Mouse (Mus musculus) heart, postnatal 0 days (tissue): Measurements from ENCODE around the gene Zbtb38. TPM values are rescaled to one million over a fixed set of nuclear protein-coding genes. Genes with fewer than 3 reads are reported as not detected.

Experiments
- ATAC-seq: fragments of 200-750 bp; cut with Nextera tagmentation; 2 replicates; pipeline ENCODE4 v1.8.0; 2017; ENCODE audit warnings: low read depth, moderate number of reproducible peaks, moderate library complexity; ENCODE audit not compliant: insufficient read depth
- DNase-seq: peaks from one replicate; pipeline ENCODE4 v3.0.0-alpha.2; 2016; ENCODE audit warnings: low spot score
- H3K27ac ChIP-seq: fragments of 300-500 bp; sonication (generic); 2 replicates; pipeline ENCODE4 v1.5.1; 2014; ENCODE audit warnings: low read depth, mild to moderate bottlenecking
- H3K27me3 ChIP-seq: fragments of 300-500 bp; sonication (generic); 2 replicates; pipeline ENCODE4 v1.6.1; 2014; ENCODE audit warnings: low read length, mixed read lengths; ENCODE audit not compliant: control insufficient read depth, insufficient read depth
- H3K36me3 ChIP-seq: fragments of 300-500 bp; sonication (generic); replicated peaks from 2 replicates; pipeline ENCODE4 v1.6.1; 2014; ENCODE audit warnings: low read length, mixed read lengths; ENCODE audit not compliant: control insufficient read depth, insufficient read depth
- H3K4me1 ChIP-seq: fragments of 300-500 bp; sonication (generic); 2 replicates; pipeline ENCODE4 v1.6.1; 2014; ENCODE audit warnings: antibody characterized with exemption; ENCODE audit not compliant: control insufficient read depth, insufficient read depth
- H3K4me2 ChIP-seq: fragments of 300-500 bp; sonication (generic); 2 replicates; pipeline ENCODE4 v1.6.1; 2014; ENCODE audit warnings: low read depth, mild to moderate bottlenecking, low read length, moderate library complexity
- H3K4me3 ChIP-seq: fragments of 300-500 bp; sonication (generic); 2 replicates; pipeline ENCODE4 v1.5.1; 2014; ENCODE audit warnings: low read depth, low read length
- H3K9ac ChIP-seq: fragments of 300-500 bp; sonication (generic); replicated peaks from 2 replicates; pipeline ENCODE4 v1.6.1; 2014; ENCODE audit warnings: low read depth, low read length, mixed read lengths
- H3K9me3 ChIP-seq: fragments of 300-500 bp; sonication (generic); replicated peaks from 2 replicates; pipeline ENCODE4 v1.6.1; 2016; ENCODE audit warnings: low read length; ENCODE audit not compliant: control insufficient read depth
- CTCF ChIP-seq: IDR thresholded peaks from 2 replicates; pipeline ENCODE4 v1.5.1; 2016; ENCODE audit warnings: antibody characterized with exemption, control low read depth, low read depth
- EP300 ChIP-seq: IDR thresholded peaks from 2 replicates; pipeline ENCODE4 v1.6.1; 2016; ENCODE audit warnings: antibody characterized with exemption, low read depth
- WGBS: fragments of 180-500 bp; shearing (Covaris S2); extraction: QIAGEN DNeasy Blood & Tissue Kit; methylation state at CpG from one replicate; pipeline ENCODE4 v1.1.7; 2014; 5-methylcytosine and 5-hydroxymethylcytosine counted together
- polyA plus RNA-seq: library from polyadenylated mRNA; unstranded; fragments of >200 nt; fragmentation: Nextera tagmentation; extraction: Ambion mirVana; gene quantifications from 2 replicates; pipeline ENCODE4 v1.2.1, GENCODE M21; 2015
- total RNA-seq: library from RNA; depleted of rRNA; stranded (reverse); fragments of >200 nt; gene quantifications from 2 replicates; pipeline ENCODE4 v1.2.3, GENCODE M21; 2014; ENCODE audit warnings: low replicate concordance

Gene Zbtb38
- total and polyA plus RNA-seq, 2 experiments from 2014 or later, result 28.7 to 44.5 TPM

DNA sequence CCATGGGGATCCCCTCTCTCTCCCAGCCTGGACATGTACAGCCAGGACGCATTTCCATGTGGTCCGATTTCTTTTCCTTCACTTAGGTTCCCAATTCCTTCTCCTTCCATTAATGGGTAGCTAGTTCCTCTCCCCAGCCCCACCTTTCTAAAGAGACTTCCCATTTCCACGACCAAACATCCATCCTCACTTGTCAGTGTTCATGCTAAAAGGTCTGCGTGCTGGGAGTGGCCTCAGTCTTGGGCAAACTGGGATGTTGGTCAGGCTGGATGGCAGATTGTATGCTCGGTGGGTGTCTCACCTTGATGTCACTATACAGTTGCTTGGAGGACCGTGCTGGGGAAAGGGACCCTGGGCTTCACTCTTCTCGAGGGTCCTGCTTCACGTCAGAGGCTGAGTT is 78.3 kb downstream of the Zbtb38 start:
- TF ChIP-seq EP300 (no peak), CTCF (no peak)
- no peaks in the 10 kb centered on the region for H3K36me3 ChIP-seq
- no peaks in the 10 kb centered on the region for H3K4me1 ChIP-seq
- H3K4me2 ChIP-seq, result no peak overlapping the region
- H3K9ac ChIP-seq, result no peak overlapping the region
- no peak overlapping the region for H3K4me3 ChIP-seq
- H3K27me3 ChIP-seq, result no peaks in the 10 kb centered on the region
- no peak for DNase-seq
- no peak for ATAC-seq
- H3K9me3 ChIP-seq, result no peaks in the 10 kb centered on the region
- no peak overlapping the region for H3K27ac ChIP-seq
- 85% methylated on average over 8 of the region's 8 CpGs for WGBS

- Histone ChIP-seq H3K9me3 (no peaks in the 10 kb centered on the region), H3K4me1 (no peaks in the 10 kb centered on the region), H3K9ac (no peak overlapping the region), H3K36me3 (no peaks in the 10 kb centered on the region), H3K27me3 (no peaks in the 10 kb centered on the region), H3K4me3 (no peak overlapping the region), H3K4me2 (no peak overlapping the region), H3K27ac (no peak overlapping the region)
- DNase-seq (no peak), ATAC-seq (no peak)
- TF ChIP-seq CTCF (no peak), EP300 (no peak)
- WGBS, result 64% methylated on average over 2 of the region's 2 CpGs
These were observed 80.2 kb downstream of the Zbtb38 start for GRCm38 (mm10) chr9:96672466-96672865.

- ATAC-seq (no peak), DNase-seq (no peak)
- Histone ChIP-seq H3K27me3 (no peaks in the 10 kb centered on the region), H3K4me2 (no peak overlapping the region), H3K4me1 (no peaks in the 10 kb centered on the region), H3K27ac (no peak overlapping the region), H3K4me3 (no peak overlapping the region), H3K36me3 (no peaks in the 10 kb centered on the region), H3K9ac (no peak overlapping the region), H3K9me3 (no peaks in the 10 kb centered on the region)
- no peak for TF ChIP-seq CTCF
- TF ChIP-seq EP300, result no peak
- 93% methylated on average over 12 of the region's 12 CpGs for WGBS
These were observed 81.4 kb downstream of the Zbtb38 start for GRCm38 (mm10) chr9:96671249-96671648.

- TF ChIP-seq EP300, result no peak
- peak; percentile 95 for TF ChIP-seq CTCF
- H3K27me3 ChIP-seq, result no peaks in the 10 kb centered on the region
- H3K9ac ChIP-seq, result no peak overlapping the region
- H3K4me1 ChIP-seq, result no peaks in the 10 kb centered on the region
- H3K36me3 ChIP-seq, result no peaks in the 10 kb centered on the region
- 1% methylated on average over 15 of the region's 15 CpGs for WGBS
- ATAC-seq (peak; percentile 100), DNase-seq (peak; percentile 97)
- peak overlapping the region; percentile 59 for H3K4me2 ChIP-seq
- H3K4me3 ChIP-seq, result peak overlapping the region; percentile 29
- H3K9me3 ChIP-seq, result no peaks in the 10 kb centered on the region
- H3K27ac ChIP-seq, result peak overlapping the region; percentile 36; the same call in 1 of the 2 replicates
These were observed 82.8 kb downstream of the Zbtb38 start for GRCm38 (mm10) chr9:96669877-96670276.

- Histone ChIP-seq H3K27ac (no peak overlapping the region), H3K9ac (no peak overlapping the region), H3K4me2 (no peak overlapping the region), H3K4me3 (no peak overlapping the region), H3K4me1 (no peaks in the 10 kb centered on the region), H3K27me3 (no peaks in the 10 kb centered on the region), H3K9me3 (no peaks in the 10 kb centered on the region), H3K36me3 (no peaks in the 10 kb centered on the region)
- ATAC-seq, result peak; percentile 45
- peak; percentile 68 for DNase-seq
- 38% methylated on average over 5 of the region's 5 CpGs for WGBS
- TF ChIP-seq EP300, result no peak
- peak; percentile 77 for TF ChIP-seq CTCF
These were observed 84.0 kb downstream of the Zbtb38 start for GRCm38 (mm10) chr9:96668628-96669027.

GRCm38 (mm10) chr9:96660510-96661244 is 92.0 kb downstream of the Zbtb38 start:
- Histone ChIP-seq H3K36me3 (no peaks in the 10 kb centered on the region), H3K9ac (no peak overlapping the region), H3K27ac (no peak overlapping the region), H3K4me1 (no peaks in the 10 kb centered on the region), H3K27me3 (no peaks in the 10 kb centered on the region), H3K4me3 (no peak overlapping the region), H3K9me3 (no peaks in the 10 kb centered on the region), H3K4me2 (no peak overlapping the region)
- 78% methylated on average over 10 of the region's 10 CpGs for WGBS
- ATAC-seq (no peak), DNase-seq (no peak)
- TF ChIP-seq CTCF (no peak), EP300 (no peak)
